Mouse (Mus musculus) gastrocnemius, postnatal 10 days (tissue): ENCODE measurements around the gene Ndufs6. TPM values are rescaled to one million over a fixed set of nuclear protein-coding genes. Genes with fewer than 3 reads are reported as not detected.

Source experiments
- DNase-seq: peaks from one replicate; pipeline ENCODE4 v3.0.0; 2021; ENCODE audit warnings: mixed read lengths
- long read RNA-seq, 2 experiments: library from polyadenylated mRNA; stranded (forward); transcript quantifications; one replicate each; pipeline ENCODE4 v2.0.0; 2021
- total RNA-seq, 2 experiments: library from RNA; stranded (reverse); gene quantifications; 2 replicates each; pipeline ENCODE4 v1.2.3; 2021

The Ndufs6 gene
- 100 to 1,000 TPM; 287 to 336 TPM for total RNA-seq
- long read RNA-seq, experiment 1, transcript Ndufs6-201 (4 exons, 568 nt): major isoform, 64 of 76 reads
- long read RNA-seq, experiment 1, transcript Ndufs6-202 (4 exons, 534 nt): minor isoform, 7 of 76 reads
- long read RNA-seq, experiment 1, partial matches to known transcripts: 2 of 76 reads
- long read RNA-seq, experiment 1, other reads (novel, unspliced or antisense): 3 of 76 reads
- long read RNA-seq, experiment 2, transcript Ndufs6-201 (4 exons, 568 nt): major isoform, 60 of 65 reads
- long read RNA-seq, experiment 2, partial matches to known transcripts: 3 of 65 reads
- long read RNA-seq, experiment 2, other reads (novel, unspliced or antisense): 0 of 65 reads

- DNase-seq: peak; percentile 92
These were observed at the start of gene Ndufs6, which contains the start of gene Mrpl36 for GRCm38 (mm10) chr13:73327827-73328698. Gene Ndufs6 (minus strand): TSS chr13:73328542. Gene Mrpl36 (plus strand): TSS chr13:73328513.

GRCm38 (mm10) chr13:73377637-73378036 lies 49.3 kb upstream of the Ndufs6 start:
- no peak for DNase-seq

- no peak for DNase-seq
These were observed 46.3 kb upstream of the Ndufs6 start for GRCm38 (mm10) chr13:73374612-73375011.

- DNase-seq: no peak
These were observed 45.0 kb upstream of the Ndufs6 start for GRCm38 (mm10) chr13:73373367-73373766.

GRCm38 (mm10) chr13:73357106-73357505 lies 28.8 kb upstream of the Ndufs6 start:
- no peak for DNase-seq

GRCm38 (mm10) chr13:73352491-73352890 lies 24.1 kb upstream of the Ndufs6 start:
- no peak for DNase-seq

GRCm38 (mm10) chr13:73351910-73352309 lies 23.6 kb upstream of the Ndufs6 start:
- no peak for DNase-seq

GRCm38 (mm10) chr13:73350741-73351140 lies 22.4 kb upstream of the Ndufs6 start:
- no peak for DNase-seq

GRCm38 (mm10) chr13:73347922-73348650 lies 19.7 kb upstream of the Ndufs6 start:
- DNase-seq: no peak

GRCm38 (mm10) chr13:73347171-73347570 lies 18.8 kb upstream of the Ndufs6 start:
- no peak for DNase-seq

GRCm38 (mm10) chr13:73346743-73347142 lies 18.4 kb upstream of the Ndufs6 start:
- no peak for DNase-seq

GRCm38 (mm10) chr13:73346131-73346530 lies 17.8 kb upstream of the Ndufs6 start:
- DNase-seq: no peak

- no peak for DNase-seq
These were observed 17.0 kb upstream of the Ndufs6 start for GRCm38 (mm10) chr13:73345102-73345890.

- DNase-seq: no peak
These were observed 8.4 kb upstream of the Ndufs6 start for GRCm38 (mm10) chr13:73336753-73337152.

GRCm38 (mm10) chr13:73331736-73332135 lies 3.4 kb upstream of the Ndufs6 start:
- DNase-seq: no peak

GRCm38 (mm10) chr13:73330844-73331501 lies 2.6 kb upstream of the Ndufs6 start:
- peak; percentile 86 for DNase-seq

GRCm38 (mm10) chr13:73323406-73323805 lies 4.9 kb downstream of the Ndufs6 start:
- DNase-seq: no peak

- no peak for DNase-seq
These were observed 5.7 kb downstream of the Ndufs6 start for GRCm38 (mm10) chr13:73322626-73323025.

GRCm38 (mm10) chr13:73320048-73320447 lies 8.3 kb downstream of the Ndufs6 start:
- no peak for DNase-seq

- peak; percentile 63 for DNase-seq
These were observed 18.0 kb downstream of the Ndufs6 start for GRCm38 (mm10) chr13:73310183-73310929.
